Mouse (Mus musculus): ENCODE results near the gene Ubqln2.

Gene Ubqln2

GRCm38 (mm10) chrX:153497688-153498516, at the start of gene Ubqln2:
Gene Ubqln2 (plus strand): TSS chrX:153498227.
- DNase-seq (ENCODE audit: low read depth): peak; percentile 29

DNA sequence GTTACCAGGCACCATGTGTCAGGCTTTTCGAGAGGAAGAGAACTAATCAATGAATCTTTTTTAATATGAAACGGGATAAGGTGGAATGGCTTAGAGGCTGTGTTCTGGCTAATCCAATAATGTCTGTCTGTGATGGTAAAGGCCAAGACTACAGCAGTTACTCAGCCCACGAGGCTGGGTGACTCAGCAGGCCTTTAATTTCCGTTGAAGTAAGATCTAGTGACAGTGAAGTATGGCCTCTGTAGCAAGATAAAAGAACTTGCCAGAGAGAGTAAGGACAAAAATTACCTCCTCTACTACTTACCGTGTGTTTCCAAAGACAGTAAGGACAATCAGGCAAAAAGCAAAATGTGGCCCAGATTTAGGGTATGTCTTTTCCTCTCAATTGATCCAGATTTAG, 46.1 kb upstream of the Ubqln2 start:
- no peak for DNase-seq (ENCODE audit: low read depth)

DNA sequence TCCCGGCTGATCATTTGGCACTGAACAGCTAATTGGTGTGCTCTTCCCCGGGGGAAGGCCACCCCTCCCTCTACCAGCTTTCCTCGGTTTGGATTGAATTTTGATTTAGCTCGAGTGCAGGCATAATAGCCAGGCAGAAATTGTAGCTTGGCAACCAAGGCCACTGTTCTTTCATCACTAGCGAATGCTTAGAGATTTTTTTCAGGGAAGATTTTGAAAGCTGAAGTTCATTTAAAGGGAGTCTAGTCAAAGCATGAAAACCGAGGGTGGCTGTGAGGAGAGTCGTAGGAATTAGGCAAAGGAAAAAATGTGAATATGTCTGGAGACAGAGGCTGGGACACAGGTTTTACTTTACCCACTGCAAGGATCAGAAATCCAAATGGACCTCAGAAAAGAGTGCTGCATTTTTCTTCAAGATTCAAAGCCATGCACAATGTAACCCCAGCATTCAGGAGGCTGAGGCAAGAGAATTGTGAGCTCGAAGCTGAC, 21.2 kb upstream of the Ubqln2 start:
- no peak for DNase-seq (ENCODE audit: low read depth)

GRCm38 (mm10) chrX:153492326-153492725, 5.7 kb upstream of the Ubqln2 start:
- no peak for DNase-seq (ENCODE audit: low read depth)

- no peak for DNase-seq (ENCODE audit: low read depth)
These were observed 752 bp downstream of the Ubqln2 start for GRCm38 (mm10) chrX:153498665-153499293.

- DNase-seq (ENCODE audit: low read depth): no peak
These were observed 1.4 kb downstream of the Ubqln2 start for GRCm38 (mm10) chrX:153499294-153500046.

DNA sequence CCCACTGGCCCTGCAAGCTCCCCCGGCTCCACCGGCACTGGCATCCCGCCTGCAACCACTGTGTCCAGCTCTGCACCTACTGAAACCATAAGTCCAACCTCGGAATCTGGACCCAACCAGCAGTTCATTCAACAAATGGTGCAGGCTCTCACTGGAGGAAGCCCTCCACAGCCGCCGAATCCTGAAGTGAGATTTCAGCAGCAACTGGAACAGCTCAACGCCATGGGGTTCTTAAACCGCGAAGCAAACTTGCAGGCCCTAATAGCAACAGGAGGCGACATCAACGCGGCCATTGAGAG, 2.0 kb downstream of the Ubqln2 start:
- DNase-seq (ENCODE audit: low read depth): no peak

- no peak for DNase-seq (ENCODE audit: low read depth)
These were observed 7.9 kb downstream of the Ubqln2 start for GRCm38 (mm10) chrX:153505954-153506353.

DNA sequence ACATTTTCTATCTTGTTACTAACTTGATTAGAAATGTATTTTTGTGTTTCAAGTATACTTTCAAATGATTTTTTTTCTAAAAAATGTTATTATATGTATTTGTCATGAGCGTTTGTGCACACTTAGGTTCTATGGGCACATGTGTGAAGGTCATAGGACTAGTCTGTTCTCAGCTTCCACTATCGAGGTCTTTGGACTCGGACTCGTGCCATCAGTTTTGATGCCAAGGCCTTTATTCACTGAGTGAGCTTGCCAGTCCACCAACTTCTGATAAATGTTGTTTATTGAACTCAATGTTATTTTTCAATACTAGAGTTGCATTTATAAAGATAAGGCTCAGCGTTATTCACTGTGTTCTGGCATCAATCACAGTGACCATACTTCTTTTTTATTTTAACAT, 17.5 kb downstream of the Ubqln2 start:
- DNase-seq (ENCODE audit: low read depth): no peak

DNA sequence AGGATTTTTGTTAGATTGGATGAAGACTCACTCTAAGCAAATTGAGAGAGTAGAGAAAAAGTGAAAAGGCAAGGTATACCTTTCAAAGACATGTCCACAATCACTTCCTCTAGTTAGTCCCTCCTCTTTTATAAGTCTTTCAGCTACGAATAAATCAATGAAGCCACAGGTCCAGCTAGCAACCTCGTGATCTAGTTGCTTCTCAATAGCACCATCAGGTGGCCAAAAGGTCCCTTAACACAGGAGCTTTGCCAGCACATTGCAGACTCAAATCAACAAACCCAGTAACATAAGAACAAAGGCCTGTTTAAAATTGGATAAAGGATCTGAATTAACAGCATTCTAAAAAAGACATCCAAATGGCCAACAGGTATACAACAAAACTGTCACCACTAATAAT, 30.4 kb downstream of the Ubqln2 start:
- DNase-seq (ENCODE audit: low read depth): no peak

All from c-Kit-positive CD71-negative TER-119-negative erythroid progenitor cells, embryonic 14.5 days (primary cell).